Mouse (Mus musculus): ENCODE results near the gene Krt12. TPM values are rescaled to one million over a fixed set of nuclear protein-coding genes. Genes with fewer than 3 reads are reported as not detected.

Gene Krt12
- polyA plus RNA-seq, 1 experiment from 2014 or later = not detected

GRCm38 (mm10) chr11:99413247-99413646, 8.8 kb downstream of the Krt12 start:
- Histone ChIP-seq H3K9ac (replicated peaks; ENCODE audit: low read depth) (no peak overlapping the region), H3K9me3 (ENCODE audit: low read length) (no peaks in the 10 kb centered on the region), H3K4me1 (ENCODE audit: insufficient read depth, low read depth, low read length) (no peaks in the 10 kb centered on the region), H3K4me3 (ENCODE audit: low read depth, low read length) (no peak overlapping the region), H3K36me3 (ENCODE audit: insufficient read depth, low read length) (no peaks in the 10 kb centered on the region), H3K4me2 (replicated peaks; ENCODE audit: low read depth, low read length) (no peak overlapping the region), H3K27me3 (replicated peaks; ENCODE audit: insufficient read depth, low read length) (no peaks in the 10 kb centered on the region), H3K27ac (ENCODE audit: low read length) (no peak overlapping the region)
- DNase-seq (ENCODE audit: low spot score) (peak; percentile 72), ATAC-seq (no peak)
- WGBS = 14% methylated on average over 6 of the region's 6 CpGs
- TF ChIP-seq EP300 (IDR thresholded peaks at IDR 0.05) = no peak
- peak; percentile 75 for TF ChIP-seq CTCF (IDR thresholded peaks at IDR 0.05)

- Histone ChIP-seq H3K9me3 (ENCODE audit: low read length) (no peaks in the 10 kb centered on the region), H3K9ac (replicated peaks; ENCODE audit: low read depth) (no peak overlapping the region), H3K4me1 (ENCODE audit: insufficient read depth, low read depth, low read length) (no peaks in the 10 kb centered on the region), H3K27me3 (replicated peaks; ENCODE audit: insufficient read depth, low read length) (no peaks in the 10 kb centered on the region), H3K27ac (ENCODE audit: low read length) (no peak overlapping the region), H3K4me3 (ENCODE audit: low read depth, low read length) (no peak overlapping the region), H3K4me2 (replicated peaks; ENCODE audit: low read depth, low read length) (no peak overlapping the region), H3K36me3 (ENCODE audit: insufficient read depth, low read length) (no peaks in the 10 kb centered on the region)
- ATAC-seq (peak; percentile 38; the same call in 1 of the 2 replicates), DNase-seq (ENCODE audit: low spot score) (peak; percentile 75)
- TF ChIP-seq EP300 (IDR thresholded peaks at IDR 0.05) = peak; percentile 36; the same call in 1 of the 2 replicates
- TF ChIP-seq CTCF (IDR thresholded peaks at IDR 0.05) = no peak
- 48% methylated on average over 10 of the region's 10 CpGs for WGBS
Observed at GRCm38 (mm10) chr11:99406186-99406585, 15.9 kb downstream of the Krt12 start.

- 79% methylated on average over 13 of the region's 13 CpGs for WGBS
- no peaks in the 10 kb centered on the region for H3K4me1 ChIP-seq (ENCODE audit: insufficient read depth, low read depth, low read length)
- H3K4me3 ChIP-seq (ENCODE audit: low read depth, low read length) = no peak overlapping the region
- H3K36me3 ChIP-seq (ENCODE audit: insufficient read depth, low read length) = no peaks in the 10 kb centered on the region
- H3K27me3 ChIP-seq (replicated peaks; ENCODE audit: insufficient read depth, low read length) = no peaks in the 10 kb centered on the region; the same call in 1 of the 2 replicates
- no peak overlapping the region for H3K4me2 ChIP-seq (replicated peaks; ENCODE audit: low read depth, low read length)
- DNase-seq (ENCODE audit: low spot score) (no peak), ATAC-seq (no peak)
- no peaks in the 10 kb centered on the region for H3K9me3 ChIP-seq (ENCODE audit: low read length)
- no peak for TF ChIP-seq EP300 (IDR thresholded peaks at IDR 0.05)
- H3K9ac ChIP-seq (replicated peaks; ENCODE audit: low read depth) = no peak overlapping the region
- H3K27ac ChIP-seq (ENCODE audit: low read length) = no peak overlapping the region
Observed at GRCm38 (mm10) chr11:99399956-99400549, 22.0 kb downstream of the Krt12 start.

- DNase-seq (ENCODE audit: low spot score) = no peak
- no peak overlapping the region for H3K27ac ChIP-seq (ENCODE audit: low read length)
- 55% methylated on average over 7 of the region's 8 CpGs for WGBS
Observed at GRCm38 (mm10) chr11:99398832-99399231, 23.2 kb downstream of the Krt12 start.

DNA sequence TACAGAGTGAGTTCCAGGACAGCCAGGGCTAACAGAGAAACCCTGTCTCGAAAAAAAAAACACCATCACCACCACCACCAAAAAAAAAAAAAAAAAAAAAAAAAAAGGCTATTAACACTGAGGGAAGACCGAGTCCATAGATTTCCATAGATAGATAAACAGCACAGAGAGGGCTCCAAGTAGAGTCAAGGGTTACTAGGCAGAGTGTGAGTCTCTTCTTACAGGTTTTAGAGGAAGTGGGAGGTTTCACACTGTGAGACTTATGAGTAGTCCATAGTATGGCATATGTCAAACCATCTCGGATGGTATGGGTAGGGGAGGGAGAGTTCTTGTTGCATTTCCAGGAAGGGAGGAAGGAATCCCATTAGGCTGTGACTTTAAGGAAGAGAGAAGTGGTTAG, 24.0 kb downstream of the Krt12 start:
- H3K9me3 ChIP-seq (ENCODE audit: low read length) = no peaks in the 10 kb centered on the region
- no peaks in the 10 kb centered on the region for H3K36me3 ChIP-seq (ENCODE audit: insufficient read depth, low read length)
- H3K27me3 ChIP-seq (replicated peaks; ENCODE audit: insufficient read depth, low read length) = no peaks in the 10 kb centered on the region; the same call in 1 of the 2 replicates
- no peak for TF ChIP-seq EP300 (IDR thresholded peaks at IDR 0.05)
- no peak for TF ChIP-seq CTCF (IDR thresholded peaks at IDR 0.05)
- no peaks in the 10 kb centered on the region for H3K4me1 ChIP-seq (ENCODE audit: insufficient read depth, low read depth, low read length)
- ATAC-seq = no peak
- H3K27ac ChIP-seq (ENCODE audit: low read length) = no peak overlapping the region
- 46% methylated on average over 3 of the region's 3 CpGs for WGBS
- DNase-seq (ENCODE audit: low spot score) = no peak
- no peak overlapping the region for H3K4me3 ChIP-seq (ENCODE audit: low read depth, low read length)
- H3K4me2 ChIP-seq (replicated peaks; ENCODE audit: low read depth, low read length) = no peak overlapping the region
- no peak overlapping the region for H3K9ac ChIP-seq (replicated peaks; ENCODE audit: low read depth)

More at GRCm38 (mm10) chr11:99398832-99399231, 23.2 kb downstream of the Krt12 start:
- H3K9me3 ChIP-seq (ENCODE audit: low read length) = no peaks in the 10 kb centered on the region
- no peaks in the 10 kb centered on the region for H3K4me1 ChIP-seq (ENCODE audit: insufficient read depth, low read depth, low read length)
- no peak overlapping the region for H3K4me2 ChIP-seq (replicated peaks; ENCODE audit: low read depth, low read length)
- no peak for ATAC-seq
- no peak for TF ChIP-seq EP300 (IDR thresholded peaks at IDR 0.05)
- no peak for TF ChIP-seq CTCF (IDR thresholded peaks at IDR 0.05)
- no peak overlapping the region for H3K4me3 ChIP-seq (ENCODE audit: low read depth, low read length)
- H3K27me3 ChIP-seq (replicated peaks; ENCODE audit: insufficient read depth, low read length) = no peaks in the 10 kb centered on the region; the same call in 1 of the 2 replicates
- H3K9ac ChIP-seq (replicated peaks; ENCODE audit: low read depth) = no peak overlapping the region
- no peaks in the 10 kb centered on the region for H3K36me3 ChIP-seq (ENCODE audit: insufficient read depth, low read length)

- no peak overlapping the region for H3K4me3 ChIP-seq (ENCODE audit: low read depth, low read length)
- ATAC-seq (no peak), DNase-seq (ENCODE audit: low spot score) (no peak)
- H3K4me2 ChIP-seq (replicated peaks; ENCODE audit: low read depth, low read length) = no peak overlapping the region
- no peak overlapping the region for H3K9ac ChIP-seq (replicated peaks; ENCODE audit: low read depth)
- H3K27me3 ChIP-seq (replicated peaks; ENCODE audit: insufficient read depth, low read length) = no peaks in the 10 kb centered on the region; the same call in 1 of the 2 replicates
- no peaks in the 10 kb centered on the region for H3K4me1 ChIP-seq (ENCODE audit: insufficient read depth, low read depth, low read length)
- H3K9me3 ChIP-seq (ENCODE audit: low read length) = no peaks in the 10 kb centered on the region
- H3K27ac ChIP-seq (ENCODE audit: low read length) = no peak overlapping the region
- H3K36me3 ChIP-seq (ENCODE audit: insufficient read depth, low read length) = no peaks in the 10 kb centered on the region
- no peak for TF ChIP-seq CTCF (IDR thresholded peaks at IDR 0.05)
- no peak for TF ChIP-seq EP300 (IDR thresholded peaks at IDR 0.05)
- WGBS = 82% methylated on average over 2 of the region's 2 CpGs
Observed at GRCm38 (mm10) chr11:99396661-99397060, 25.4 kb downstream of the Krt12 start.
